Mouse (Mus musculus): ENCODE results near the gene Tle6.

GRCm38 (mm10) chr10:81563481-81563880 lies 37.4 kb downstream of the Tle6 start:
- no peak for TF ChIP-seq POLR2A (IDR thresholded peaks at IDR 0.05; ENCODE audit: low read depth, low read length)
- no peak for TF ChIP-seq CTCF (IDR thresholded peaks at IDR 0.05; ENCODE audit: extremely low read depth, insufficient read depth, insufficient read length, insufficient replicate concordance)
